Mouse (Mus musculus): ENCODE measurements around the gene Rfx3. TPM values are rescaled to one million over a fixed set of nuclear protein-coding genes. Genes with fewer than 3 reads are reported as not detected.

Gene Rfx3
- polyA plus RNA-seq, 1 experiment from 2014 or later: 20.4 TPM

- H3K27ac ChIP-seq (ENCODE audit: low read depth, low read length): peak overlapping the region; percentile 99
- H3K9ac ChIP-seq (ENCODE audit: low read depth, low read length): peak overlapping the region; percentile 98
- ATAC-seq: no peak
- H3K4me2 ChIP-seq (ENCODE audit: low read length): peak overlapping the region; percentile 47
- no peaks in the 10 kb centered on the region for H3K36me3 ChIP-seq (ENCODE audit: control insufficient read depth, insufficient read depth, low read length)
- H3K9me3 ChIP-seq (ENCODE audit: control insufficient read depth, low read length): no peaks in the 10 kb centered on the region
- H3K27me3 ChIP-seq (replicated peaks; ENCODE audit: control insufficient read depth, insufficient read depth, low read length): no peaks in the 10 kb centered on the region
- under 1% methylated on average over 5 of the region's 5 CpGs for WGBS
- peak overlapping the region; percentile 97 for H3K4me3 ChIP-seq (ENCODE audit: low read length)
- peaks cover 7% of the 10 kb centered on the region; the same call in 1 of the 2 replicates for H3K4me1 ChIP-seq (ENCODE audit: control insufficient read depth, insufficient read depth, low read depth, low read length)
Measured at GRCm38 (mm10) chr19:28009587-28010281, 1.2 kb downstream of the Rfx3 start.

- ATAC-seq: no peak
- Histone ChIP-seq H3K4me1 (ENCODE audit: control insufficient read depth, insufficient read depth, low read depth, low read length) (no peaks in the 10 kb centered on the region), H3K27ac (ENCODE audit: low read depth, low read length) (no peak overlapping the region)
Measured at GRCm38 (mm10) chr19:28004190-28004589, 6.8 kb downstream of the Rfx3 start.

GRCm38 (mm10) chr19:28003474-28003873 is 7.5 kb downstream of the Rfx3 start:
- peak; percentile 20; the same call in 1 of the 2 replicates for ATAC-seq
- WGBS: 70% methylated on average over 1 of the region's 1 CpGs
- H3K4me3 ChIP-seq (ENCODE audit: low read length): no peak overlapping the region

More at GRCm38 (mm10) chr19:28004190-28004589, 6.8 kb downstream of the Rfx3 start:
- no peaks in the 10 kb centered on the region for H3K9me3 ChIP-seq (ENCODE audit: control insufficient read depth, low read length)
- no peaks in the 10 kb centered on the region for H3K36me3 ChIP-seq (ENCODE audit: control insufficient read depth, insufficient read depth, low read length)
- no peaks in the 10 kb centered on the region for H3K27me3 ChIP-seq (replicated peaks; ENCODE audit: control insufficient read depth, insufficient read depth, low read length)
- H3K4me3 ChIP-seq (ENCODE audit: low read length): no peak overlapping the region
- H3K4me2 ChIP-seq (ENCODE audit: low read length): no peak overlapping the region
- WGBS: 59% methylated on average over 1 of the region's 1 CpGs
- no peak overlapping the region for H3K9ac ChIP-seq (ENCODE audit: low read depth, low read length)

GRCm38 (mm10) chr19:28002708-28003107 is 8.3 kb downstream of the Rfx3 start:
- H3K36me3 ChIP-seq (ENCODE audit: control insufficient read depth, insufficient read depth, low read length): no peaks in the 10 kb centered on the region
- no peak overlapping the region for H3K4me3 ChIP-seq (ENCODE audit: low read length)
- no peak overlapping the region for H3K9ac ChIP-seq (ENCODE audit: low read depth, low read length)
- H3K4me2 ChIP-seq (ENCODE audit: low read length): no peak overlapping the region
- no peaks in the 10 kb centered on the region for H3K9me3 ChIP-seq (ENCODE audit: control insufficient read depth, low read length)
- 91% methylated on average over 3 of the region's 3 CpGs for WGBS
- no peak for ATAC-seq
- no peaks in the 10 kb centered on the region for H3K4me1 ChIP-seq (ENCODE audit: control insufficient read depth, insufficient read depth, low read depth, low read length)
- H3K27me3 ChIP-seq (replicated peaks; ENCODE audit: control insufficient read depth, insufficient read depth, low read length): no peaks in the 10 kb centered on the region
- H3K27ac ChIP-seq (ENCODE audit: low read depth, low read length): no peak overlapping the region

More at GRCm38 (mm10) chr19:28003474-28003873, 7.5 kb downstream of the Rfx3 start:
- H3K27ac ChIP-seq (ENCODE audit: low read depth, low read length): no peak overlapping the region
- H3K4me2 ChIP-seq (ENCODE audit: low read length): no peak overlapping the region
- H3K9me3 ChIP-seq (ENCODE audit: control insufficient read depth, low read length): no peaks in the 10 kb centered on the region
- H3K36me3 ChIP-seq (ENCODE audit: control insufficient read depth, insufficient read depth, low read length): no peaks in the 10 kb centered on the region
- H3K27me3 ChIP-seq (replicated peaks; ENCODE audit: control insufficient read depth, insufficient read depth, low read length): no peaks in the 10 kb centered on the region
- H3K9ac ChIP-seq (ENCODE audit: low read depth, low read length): no peak overlapping the region
- H3K4me1 ChIP-seq (ENCODE audit: control insufficient read depth, insufficient read depth, low read depth, low read length): no peaks in the 10 kb centered on the region

- H3K9me3 ChIP-seq (ENCODE audit: control insufficient read depth, low read length): no peaks in the 10 kb centered on the region
- no peak for ATAC-seq
- no peaks in the 10 kb centered on the region for H3K36me3 ChIP-seq (ENCODE audit: control insufficient read depth, insufficient read depth, low read length)
- no peak overlapping the region for H3K27ac ChIP-seq (ENCODE audit: low read depth, low read length)
- H3K4me1 ChIP-seq (ENCODE audit: control insufficient read depth, insufficient read depth, low read depth, low read length): peaks cover 2% of the 10 kb centered on the region; the same call in 1 of the 2 replicates
- no peak overlapping the region for H3K9ac ChIP-seq (ENCODE audit: low read depth, low read length)
- 83% methylated on average over 7 of the region's 7 CpGs for WGBS
- H3K4me2 ChIP-seq (ENCODE audit: low read length): no peak overlapping the region
- no peaks in the 10 kb centered on the region for H3K27me3 ChIP-seq (replicated peaks; ENCODE audit: control insufficient read depth, insufficient read depth, low read length)
- H3K4me3 ChIP-seq (ENCODE audit: low read length): no peak overlapping the region
Measured at GRCm38 (mm10) chr19:27992800-27993199, 18.2 kb downstream of the Rfx3 start.

GRCm38 (mm10) chr19:27988746-27989145 is 22.2 kb downstream of the Rfx3 start:
- Histone ChIP-seq H3K27ac (ENCODE audit: low read depth, low read length) (no peak overlapping the region), H3K27me3 (replicated peaks; ENCODE audit: control insufficient read depth, insufficient read depth, low read length) (no peaks in the 10 kb centered on the region), H3K4me3 (ENCODE audit: low read length) (no peak overlapping the region), H3K9me3 (ENCODE audit: control insufficient read depth, low read length) (no peaks in the 10 kb centered on the region), H3K36me3 (ENCODE audit: control insufficient read depth, insufficient read depth, low read length) (no peaks in the 10 kb centered on the region), H3K9ac (ENCODE audit: low read depth, low read length) (no peak overlapping the region), H3K4me1 (ENCODE audit: control insufficient read depth, insufficient read depth, low read depth, low read length) (peaks cover 2% of the 10 kb centered on the region; the same call in 1 of the 2 replicates), H3K4me2 (ENCODE audit: low read length) (no peak overlapping the region)
- WGBS: 8% methylated on average over 3 of the region's 3 CpGs
- ATAC-seq: peak; percentile 65

- Histone ChIP-seq H3K27ac (ENCODE audit: low read depth, low read length) (no peak overlapping the region), H3K27me3 (replicated peaks; ENCODE audit: control insufficient read depth, insufficient read depth, low read length) (no peaks in the 10 kb centered on the region), H3K4me3 (ENCODE audit: low read length) (no peak overlapping the region), H3K4me1 (ENCODE audit: control insufficient read depth, insufficient read depth, low read depth, low read length) (no peaks in the 10 kb centered on the region), H3K36me3 (ENCODE audit: control insufficient read depth, insufficient read depth, low read length) (no peaks in the 10 kb centered on the region), H3K9me3 (ENCODE audit: control insufficient read depth, low read length) (no peaks in the 10 kb centered on the region), H3K4me2 (ENCODE audit: low read length) (no peak overlapping the region), H3K9ac (ENCODE audit: low read depth, low read length) (no peak overlapping the region)
- no peak for ATAC-seq
- 92% methylated on average over 3 of the region's 3 CpGs for WGBS
Measured at GRCm38 (mm10) chr19:27967590-27967989, 43.4 kb downstream of the Rfx3 start.

- ATAC-seq: no peak
- Histone ChIP-seq H3K9ac (ENCODE audit: low read depth, low read length) (no peak overlapping the region), H3K4me1 (ENCODE audit: control insufficient read depth, insufficient read depth, low read depth, low read length) (no peaks in the 10 kb centered on the region), H3K4me3 (ENCODE audit: low read length) (no peak overlapping the region), H3K27me3 (replicated peaks; ENCODE audit: control insufficient read depth, insufficient read depth, low read length) (no peaks in the 10 kb centered on the region), H3K27ac (ENCODE audit: low read depth, low read length) (no peak overlapping the region), H3K9me3 (ENCODE audit: control insufficient read depth, low read length) (no peaks in the 10 kb centered on the region), H3K36me3 (ENCODE audit: control insufficient read depth, insufficient read depth, low read length) (no peaks in the 10 kb centered on the region), H3K4me2 (ENCODE audit: low read length) (no peak overlapping the region)
- WGBS: 92% methylated on average over 3 of the region's 3 CpGs
Measured at GRCm38 (mm10) chr19:27961271-27961670, 49.7 kb downstream of the Rfx3 start.

- no peak for ATAC-seq
- no peaks in the 10 kb centered on the region for H3K36me3 ChIP-seq (ENCODE audit: control insufficient read depth, insufficient read depth, low read length)
- H3K9ac ChIP-seq (ENCODE audit: low read depth, low read length): no peak overlapping the region
- H3K27ac ChIP-seq (ENCODE audit: low read depth, low read length): no peak overlapping the region
- H3K9me3 ChIP-seq (ENCODE audit: control insufficient read depth, low read length): no peaks in the 10 kb centered on the region
- H3K4me3 ChIP-seq (ENCODE audit: low read length): no peak overlapping the region
- no peak overlapping the region for H3K4me2 ChIP-seq (ENCODE audit: low read length)
- WGBS: 35% methylated on average over 3 of the region's 3 CpGs
- no peaks in the 10 kb centered on the region for H3K4me1 ChIP-seq (ENCODE audit: control insufficient read depth, insufficient read depth, low read depth, low read length)
- H3K27me3 ChIP-seq (replicated peaks; ENCODE audit: control insufficient read depth, insufficient read depth, low read length): no peaks in the 10 kb centered on the region
Measured at GRCm38 (mm10) chr19:27935453-27935852, 75.5 kb downstream of the Rfx3 start.
